Mouse (Mus musculus) gastrocnemius, postnatal 25 days (tissue): Measurements from ENCODE around the gene Snu13. TPM values are rescaled to one million over a fixed set of nuclear protein-coding genes. Genes with fewer than 3 reads are reported as not detected.

Experiments used
- DNase-seq: peaks from one replicate; pipeline ENCODE4 v3.0.0; 2022
- total RNA-seq, 2 experiments: library from RNA; stranded (reverse); gene quantifications; 1 replicate in 1 of 2; 2 replicates in 1 of 2; pipeline ENCODE4 v1.2.3; 2021

Snu13 gene
- total RNA-seq, 2 experiments from 2014 or later, result 44.6 to 48.5 TPM

- no peak for DNase-seq
These were observed 20.1 kb downstream of the Snu13 start for GRCm38 (mm10) chr15:82027276-82027675.

DNA sequence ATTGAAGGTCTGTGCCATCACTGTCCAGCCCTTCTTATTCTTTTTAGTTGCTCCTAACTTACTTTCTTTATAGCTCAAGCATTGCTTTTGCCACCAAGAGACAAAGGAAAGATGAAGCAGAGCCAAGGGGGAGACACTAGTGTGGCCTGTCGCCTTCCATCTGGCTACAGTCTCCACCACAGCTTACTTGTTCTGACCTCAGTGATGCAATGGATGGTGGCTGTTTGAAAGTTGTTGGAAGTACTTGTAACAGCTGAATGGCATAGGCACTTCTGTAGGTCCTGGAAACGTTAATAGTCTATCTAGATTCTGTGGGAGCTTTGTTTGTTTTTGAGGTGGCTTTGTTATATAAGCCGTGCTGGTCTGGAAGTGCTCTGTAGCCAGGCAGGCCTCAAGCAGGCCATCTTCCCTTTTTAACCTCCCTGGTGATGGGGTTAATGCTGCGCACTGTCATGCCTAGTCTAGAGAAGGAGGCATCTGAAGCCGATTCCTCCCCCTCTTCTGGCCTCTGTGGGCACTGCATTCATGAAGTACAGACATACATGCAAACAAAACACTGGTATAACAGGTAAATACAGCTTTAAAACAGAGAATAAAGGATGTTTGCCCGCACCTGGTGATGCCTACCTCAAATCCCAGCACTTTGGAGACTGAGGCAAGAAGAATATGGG lies 23.3 kb downstream of the Snu13 start:
- DNase-seq, result no peak

GRCm38 (mm10) chr15:82022535-82023088 lies 24.8 kb downstream of the Snu13 start:
- no peak for DNase-seq

GRCm38 (mm10) chr15:82019288-82019687 lies 28.1 kb downstream of the Snu13 start:
- no peak for DNase-seq

- DNase-seq, result no peak
These were observed 29.9 kb downstream of the Snu13 start for GRCm38 (mm10) chr15:82017461-82017860.

DNA sequence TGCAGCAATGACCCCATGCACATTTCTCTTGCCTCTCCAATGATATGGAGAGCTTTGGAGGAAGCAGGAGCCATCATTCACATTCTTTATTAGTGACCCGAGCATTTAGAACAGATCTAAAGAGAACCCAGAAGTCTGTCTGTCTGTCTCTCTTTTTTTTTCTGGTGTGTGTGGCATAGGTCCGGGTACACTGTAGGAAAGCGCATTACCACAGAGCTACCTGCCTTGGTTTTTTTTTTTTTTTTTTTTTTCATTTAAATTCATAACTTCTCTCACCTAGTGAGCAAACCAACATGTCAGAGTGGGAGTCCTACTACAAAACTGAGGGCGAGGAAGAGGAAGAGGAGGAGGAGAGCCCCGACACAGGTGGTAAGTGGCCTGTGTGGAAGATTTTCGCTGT lies 30.6 kb downstream of the Snu13 start:
- DNase-seq, result no peak

DNA sequence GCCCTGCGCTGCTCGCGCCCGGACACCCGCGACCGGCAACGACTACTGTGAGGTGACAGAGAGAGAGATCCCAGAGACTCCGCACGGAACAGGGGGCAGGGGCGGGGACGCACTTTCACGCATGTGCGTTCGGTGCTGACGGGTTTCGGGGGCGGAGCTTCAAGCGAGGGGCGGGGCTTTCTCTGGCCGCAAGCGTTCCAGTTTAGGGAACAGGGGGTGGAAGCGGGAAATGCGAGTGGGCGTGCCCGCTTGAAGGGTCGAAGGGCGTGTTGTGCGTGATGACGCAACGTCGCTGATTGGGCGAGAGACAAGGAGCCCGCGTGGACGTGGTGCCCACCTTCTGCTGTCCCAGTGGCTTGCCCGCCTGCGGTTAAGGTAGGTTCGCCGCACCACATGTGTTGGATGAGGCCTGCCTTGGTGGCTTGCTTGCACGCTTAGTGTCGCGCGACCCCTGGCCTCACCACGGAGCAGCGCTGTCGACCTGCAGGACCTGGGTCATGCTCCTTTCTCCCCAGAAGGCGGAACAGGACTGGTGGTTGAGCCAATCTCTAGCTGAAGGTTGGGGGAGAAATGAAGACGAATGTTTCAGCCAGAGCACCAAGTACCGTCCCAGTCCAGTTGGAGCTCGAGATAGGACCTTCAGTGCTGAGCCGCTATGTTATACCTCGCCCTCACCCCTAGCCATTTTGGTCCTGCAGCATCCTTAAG lies 31.1 kb downstream of the Snu13 start:
- DNase-seq, result peak; percentile 98

DNA sequence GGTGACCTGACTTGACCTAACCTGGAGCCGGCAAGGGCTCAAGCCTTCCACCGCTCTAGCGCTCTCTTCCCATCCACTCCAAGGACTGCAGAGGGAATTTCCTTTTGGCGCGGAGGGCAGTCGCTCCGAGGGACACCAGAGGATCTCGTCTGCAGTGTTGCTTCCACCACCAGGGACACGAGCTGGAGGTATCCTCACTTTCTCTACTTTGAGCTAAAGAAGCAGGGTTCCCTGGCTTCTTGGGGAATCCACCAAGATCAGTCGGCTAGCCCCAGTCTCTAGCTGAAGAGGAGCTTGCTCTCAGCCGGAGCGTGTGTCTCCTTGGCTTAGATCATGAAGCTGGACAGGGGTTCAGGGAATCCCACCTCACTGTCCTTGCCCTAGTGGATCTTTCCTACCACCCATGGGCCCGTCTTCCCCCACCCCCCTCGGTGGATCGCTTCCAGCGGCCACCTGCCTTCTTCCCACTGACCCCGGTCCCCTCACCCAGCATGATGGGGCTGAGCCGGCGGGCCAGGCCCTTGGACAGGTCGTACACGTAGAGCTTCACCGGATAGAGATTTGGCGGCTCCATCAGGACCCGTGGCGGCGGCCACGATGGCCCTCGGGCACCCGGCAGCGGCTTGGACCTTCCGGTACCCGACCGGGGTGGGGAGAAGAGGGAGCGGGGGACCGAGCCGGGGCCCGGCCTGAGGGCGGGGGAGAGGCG lies 31.9 kb downstream of the Snu13 start:
- peak; percentile 11 for DNase-seq

- DNase-seq, result no peak
These were observed 32.5 kb downstream of the Snu13 start for GRCm38 (mm10) chr15:82014745-82015391.

GRCm38 (mm10) chr15:82011947-82012346 lies 35.5 kb downstream of the Snu13 start:
- no peak for DNase-seq

- no peak for DNase-seq
These were observed 43.1 kb downstream of the Snu13 start for GRCm38 (mm10) chr15:82004257-82004656.

GRCm38 (mm10) chr15:81993992-81994391 lies 53.4 kb downstream of the Snu13 start:
- DNase-seq, result no peak

DNA sequence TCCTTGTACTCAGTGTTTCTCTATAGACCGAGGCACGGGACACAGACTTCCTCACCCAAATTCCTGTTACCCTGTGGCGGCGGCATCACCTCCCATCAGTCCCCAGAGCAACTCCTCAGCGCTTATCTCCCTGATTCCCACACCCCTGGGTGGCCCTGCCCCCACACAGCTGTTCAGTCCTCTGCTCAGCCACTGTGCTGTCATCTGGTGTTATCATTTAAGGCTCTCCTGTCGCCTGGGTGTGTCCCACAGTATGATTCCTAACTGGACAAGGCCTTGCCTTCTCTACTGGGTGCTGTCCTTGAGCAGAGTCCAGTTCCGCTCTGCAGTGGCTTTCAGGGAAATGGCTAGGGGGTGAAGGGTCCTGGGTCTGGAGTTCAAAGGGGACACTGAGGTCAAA lies 56.8 kb downstream of the Snu13 start:
- peak; percentile 9 for DNase-seq

Other genes with a start within 250 kb of the Snu13 start
- 100 to 1,000 TPM; 113 to 168 TPM for gene Tef, start 245.2 kb downstream of the Snu13 start, total RNA-seq
- gene Tob2, start 188.8 kb downstream of the Snu13 start, total RNA-seq, result 10 to 100 TPM; 47.4 to 85.8 TPM
- gene Phf5a, start 175.7 kb downstream of the Snu13 start, total RNA-seq, result 10 to 100 TPM; 35.3 to 40.3 TPM
- 1,000 to 10,000 TPM; 1,158 to 1,247 TPM for gene Aco2, start 175.3 kb downstream of the Snu13 start, total RNA-seq
- 1 to 10 TPM; 5.9 to 6.3 TPM for gene Polr3h, start 121.4 kb downstream of the Snu13 start, total RNA-seq
- 1 to 10 TPM; 1.8 to 2.6 TPM for gene Csdc2, start 110.8 kb downstream of the Snu13 start, total RNA-seq
- 10 to 100 TPM; 11.9 to 21.6 TPM for gene Pmm1, start 86.7 kb downstream of the Snu13 start, total RNA-seq
- gene 1700029P11Rik, start 67.1 kb downstream of the Snu13 start, total RNA-seq, result not detected
- gene Xrcc6, start 59.8 kb downstream of the Snu13 start, total RNA-seq, result 10 to 100 TPM; 20.8 to 24.9 TPM
- gene Desi1, start 13.7 kb downstream of the Snu13 start, total RNA-seq, result 10 to 100 TPM; 19.0 to 25.7 TPM
- gene 4930407I10Rik, start 11.6 kb upstream of the Snu13 start, total RNA-seq, result not detected
- gene Mei1, start 22.4 kb upstream of the Snu13 start, total RNA-seq, result under 1 TPM; 0.08 to 0.24 TPM
- 10 to 100 TPM in 1 of 2 experiments, 1 to 10 TPM in 1; 8.0 to 16.5 TPM for gene Ccdc134, start 80.3 kb upstream of the Snu13 start, total RNA-seq
- 10 to 100 TPM; 12.1 to 14.1 TPM for gene Srebf2, start 99.6 kb upstream of the Snu13 start, total RNA-seq
- gene Shisa8, start 165.2 kb upstream of the Snu13 start, total RNA-seq, result not detected
- gene Tnfrsf13c, start 176.8 kb upstream of the Snu13 start, total RNA-seq, result not detected
- under 1 TPM in 1 of 2 experiments, not detected in 1; 0.75 TPM for gene Cenpm, start 197.2 kb upstream of the Snu13 start, total RNA-seq
- not detected for gene 1500009C09Rik, start 204.8 kb upstream of the Snu13 start, total RNA-seq
- gene Sept3, start 227.3 kb upstream of the Snu13 start, total RNA-seq, result under 1 TPM; 0.54 to 1.00 TPM